Mouse (Mus musculus): ENCODE results near the gene Bcl2a1c. TPM values are rescaled to one million over a fixed set of nuclear protein-coding genes. Genes with fewer than 3 reads are reported as not detected.

The Bcl2a1c gene
- total and polyA plus RNA-seq, 2 experiments from 2014 or later, result not detected

GRCm38 (mm10) chr9:114379871-114380270 is 49.9 kb downstream of the Bcl2a1c start:
- Histone ChIP-seq H3K27me3 (ENCODE audit: insufficient read depth, low read length) (no peaks in the 10 kb centered on the region), H3K9ac (replicated peaks; ENCODE audit: low read length, poor library complexity, severe bottlenecking) (no peak overlapping the region), H3K4me2 (ENCODE audit: low read depth, low read length, poor library complexity, severe bottlenecking) (no peak overlapping the region), H3K27ac (ENCODE audit: low read depth, low read length) (no peak overlapping the region), H3K4me1 (ENCODE audit: insufficient read depth, low read length) (no peaks in the 10 kb centered on the region), H3K4me3 (ENCODE audit: low read depth, low read length) (no peak overlapping the region), H3K9me3 (ENCODE audit: low read length) (no peaks in the 10 kb centered on the region), H3K36me3 (ENCODE audit: insufficient read depth, low read length) (peaks cover 4% of the 10 kb centered on the region; the same call in 1 of the 2 replicates)
- 92% methylated on average over 9 of the region's 12 CpGs for WGBS
- DNase-seq (ENCODE audit: low spot score) (no peak), ATAC-seq (ENCODE audit: low FRiP score) (no peak)
- no peak for TF ChIP-seq CTCF (IDR thresholded peaks at IDR 0.05)

Other genes starting within 250 kb of the Bcl2a1c start
- gene Crtap, start 60.5 kb downstream of the Bcl2a1c start, total RNA-seq (2014; rRNA removed), result 12.6 and 21.4 TPM in 2 replicates
- gene Crtap, start 60.5 kb downstream of the Bcl2a1c start, polyA plus RNA-seq (2015; fragmentation: Nextera tagmentation; extraction: Ambion mirVana), result 25.8 and 26.0 TPM in 2 replicates
- 29.6 and 38.0 TPM in 2 replicates for gene Glb1, start 70.9 kb downstream of the Bcl2a1c start, total RNA-seq (2014; rRNA removed)
- gene Glb1, start 70.9 kb downstream of the Bcl2a1c start, polyA plus RNA-seq (2015; fragmentation: Nextera tagmentation; extraction: Ambion mirVana), result 32.1 and 35.3 TPM in 2 replicates
- gene Tmppe, start 71.0 kb downstream of the Bcl2a1c start, total RNA-seq (2014; rRNA removed), result 6.4 and 6.6 TPM in 2 replicates
- gene Tmppe, start 71.0 kb downstream of the Bcl2a1c start, polyA plus RNA-seq (2015; fragmentation: Nextera tagmentation; extraction: Ambion mirVana), result 6.4 and 7.4 TPM in 2 replicates
- gene Ccr4, start 174.8 kb downstream of the Bcl2a1c start, total RNA-seq (2014; rRNA removed), result not detected in 2 replicates
- not detected in 2 replicates for gene Ccr4, start 174.8 kb downstream of the Bcl2a1c start, polyA plus RNA-seq (2015; fragmentation: Nextera tagmentation; extraction: Ambion mirVana)
- gene C130032M10Rik, start 185.6 kb downstream of the Bcl2a1c start, total RNA-seq (2014; rRNA removed), result not detected in 2 replicates
- not detected in 2 replicates for gene C130032M10Rik, start 185.6 kb downstream of the Bcl2a1c start, polyA plus RNA-seq (2015; fragmentation: Nextera tagmentation; extraction: Ambion mirVana)
- 0.14 and 0.27 TPM in 2 replicates for gene Trim71, start 234.2 kb downstream of the Bcl2a1c start, total RNA-seq (2014; rRNA removed)
- gene Trim71, start 234.2 kb downstream of the Bcl2a1c start, polyA plus RNA-seq (2015; fragmentation: Nextera tagmentation; extraction: Ambion mirVana), result 0.14 and 0.15 TPM in 2 replicates

Measured in midbrain, postnatal 0 days (tissue).